Mouse (Mus musculus): ENCODE results near the gene Arhgap45. TPM values are rescaled to one million over a fixed set of nuclear protein-coding genes. Genes with fewer than 3 reads are reported as not detected.
A peak's percentile ranks its signal among the peaks of the same experiment; 100 is the strongest.

Gene Arhgap45
- polyA plus RNA-seq, 1 experiment from 2014 or later: 2.0 TPM

DNA sequence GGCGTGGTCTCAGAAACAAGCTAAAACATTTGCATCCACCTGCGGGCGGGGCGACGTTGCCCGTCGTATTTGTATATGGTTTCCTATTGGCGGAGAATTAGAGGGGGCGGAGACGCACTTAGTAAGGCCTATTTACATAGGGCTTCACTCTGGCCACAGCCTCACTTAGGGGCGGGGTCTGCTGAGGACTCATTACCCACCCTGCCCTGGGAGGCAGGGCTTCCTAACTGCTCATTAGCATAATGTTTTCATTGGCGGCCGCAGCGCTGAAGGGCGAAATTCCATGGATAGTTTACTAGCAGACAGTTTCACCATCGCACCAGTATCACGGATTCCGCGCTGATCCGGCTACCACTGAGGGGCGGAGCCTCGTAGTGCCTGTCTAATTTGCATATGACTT lies 31.6 kb upstream of the Arhgap45 start:
- Histone ChIP-seq H3K4me1 (replicated peaks; ENCODE audit: control insufficient read depth, insufficient read depth) (peaks cover 8% of the 10 kb centered on the region), H3K4me2 (replicated peaks; ENCODE audit: low read depth) (peak overlapping the region; percentile 90), H3K36me3 (ENCODE audit: control insufficient read depth, insufficient read depth, low read length) (no peaks in the 10 kb centered on the region), H3K27ac (replicated peaks) (peak overlapping the region; percentile 98), H3K4me3 (ENCODE audit: low read depth, low read length) (peak overlapping the region; percentile 65), H3K9me3 (ENCODE audit: control insufficient read depth, low read length) (no peaks in the 10 kb centered on the region), H3K9ac (ENCODE audit: low read length) (peak overlapping the region; percentile 92), H3K27me3 (ENCODE audit: control insufficient read depth, insufficient read depth, low read length) (no peaks in the 10 kb centered on the region)
- WGBS: under 1% methylated on average over 22 of the region's 22 CpGs
- ATAC-seq (ENCODE audit: low FRiP score, low TSS enrichment) (peak; percentile 91), DNase-seq (ENCODE audit: low spot score) (peak; percentile 94)
- TF ChIP-seq EP300 (optimal IDR thresholded peaks at IDR 0.05): no peak
- no peak for TF ChIP-seq CTCF (IDR thresholded peaks at IDR 0.05; ENCODE audit: low read depth)

DNA sequence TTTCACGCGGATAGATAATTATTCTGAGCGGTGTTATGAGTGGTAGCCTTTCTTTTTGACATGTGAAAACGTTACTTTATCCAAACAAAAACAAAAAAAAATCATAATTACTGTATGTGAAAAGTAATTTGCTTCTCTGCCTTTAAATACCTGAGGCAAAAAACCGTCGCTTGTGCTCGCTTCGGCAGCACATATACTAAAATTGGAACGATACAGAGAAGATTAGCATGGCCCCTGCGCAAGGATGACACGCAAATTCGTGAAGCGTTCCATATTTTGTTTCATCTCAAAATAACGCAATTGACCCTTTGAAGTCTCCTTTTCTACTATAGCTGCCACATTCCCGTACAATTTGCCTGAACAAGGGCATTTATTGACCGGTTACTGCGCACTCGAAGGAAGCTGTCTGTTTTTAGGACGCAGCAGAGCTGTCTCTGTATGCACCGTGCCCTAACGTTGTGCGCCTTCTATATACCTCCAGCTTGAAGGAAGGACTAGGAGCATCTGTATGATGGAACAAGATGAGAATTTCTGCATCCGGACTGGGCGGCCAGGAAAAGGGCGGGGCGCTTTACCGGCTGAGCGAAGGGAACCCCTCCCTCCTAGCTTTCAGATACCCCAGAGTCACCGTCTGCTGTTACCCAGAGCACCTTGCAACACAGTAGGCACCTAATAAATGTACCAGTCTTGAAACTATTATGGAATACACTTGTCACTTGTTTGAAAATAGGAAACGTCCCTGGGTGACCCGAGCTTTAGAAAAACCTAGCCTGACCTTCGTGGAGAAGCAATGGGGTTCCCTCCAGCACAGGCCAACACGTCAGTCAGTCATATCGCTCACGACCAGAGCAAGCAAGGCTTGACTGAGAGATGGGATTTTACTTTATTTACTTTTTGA lies 30.9 kb upstream of the Arhgap45 start:
- H3K9ac ChIP-seq (ENCODE audit: low read length): peak overlapping the region; percentile 62
- peak; percentile 74 for DNase-seq (ENCODE audit: low spot score)
- H3K9me3 ChIP-seq (ENCODE audit: control insufficient read depth, low read length): no peaks in the 10 kb centered on the region
- H3K27ac ChIP-seq (replicated peaks): peak overlapping the region; percentile 98
- WGBS: 1% methylated on average over 35 of the region's 35 CpGs
- no peaks in the 10 kb centered on the region for H3K36me3 ChIP-seq (ENCODE audit: control insufficient read depth, insufficient read depth, low read length)
- no peaks in the 10 kb centered on the region for H3K27me3 ChIP-seq (ENCODE audit: control insufficient read depth, insufficient read depth, low read length)
- peaks cover 8% of the 10 kb centered on the region for H3K4me1 ChIP-seq (replicated peaks; ENCODE audit: control insufficient read depth, insufficient read depth)
- H3K4me3 ChIP-seq (ENCODE audit: low read depth, low read length): peak overlapping the region; percentile 65
- TF ChIP-seq EP300 (optimal IDR thresholded peaks at IDR 0.05): peak; percentile 19
- TF ChIP-seq CTCF (IDR thresholded peaks at IDR 0.05; ENCODE audit: low read depth): no peak
- no peak for ATAC-seq (ENCODE audit: low FRiP score, low TSS enrichment)
- H3K4me2 ChIP-seq (replicated peaks; ENCODE audit: low read depth): peak overlapping the region; percentile 90

GRCm38 (mm10) chr10:79986232-79986878 lies 30.1 kb upstream of the Arhgap45 start:
- DNase-seq (ENCODE audit: low spot score) (no peak), ATAC-seq (ENCODE audit: low FRiP score, low TSS enrichment) (no peak)
- Histone ChIP-seq H3K9ac (ENCODE audit: low read length) (peak overlapping the region; percentile 48; the same call in 1 of the 2 replicates), H3K9me3 (ENCODE audit: control insufficient read depth, low read length) (no peaks in the 10 kb centered on the region), H3K27me3 (ENCODE audit: control insufficient read depth, insufficient read depth, low read length) (no peaks in the 10 kb centered on the region), H3K36me3 (ENCODE audit: control insufficient read depth, insufficient read depth, low read length) (no peaks in the 10 kb centered on the region), H3K4me1 (replicated peaks; ENCODE audit: control insufficient read depth, insufficient read depth) (peaks cover 8% of the 10 kb centered on the region), H3K4me2 (replicated peaks; ENCODE audit: low read depth) (peak overlapping the region; percentile 90), H3K4me3 (ENCODE audit: low read depth, low read length) (no peak overlapping the region), H3K27ac (replicated peaks) (peak overlapping the region; percentile 98)
- TF ChIP-seq CTCF (IDR thresholded peaks at IDR 0.05; ENCODE audit: low read depth) (no peak), EP300 (optimal IDR thresholded peaks at IDR 0.05) (no peak)
- WGBS: 6% methylated on average over 6 of the region's 6 CpGs

DNA sequence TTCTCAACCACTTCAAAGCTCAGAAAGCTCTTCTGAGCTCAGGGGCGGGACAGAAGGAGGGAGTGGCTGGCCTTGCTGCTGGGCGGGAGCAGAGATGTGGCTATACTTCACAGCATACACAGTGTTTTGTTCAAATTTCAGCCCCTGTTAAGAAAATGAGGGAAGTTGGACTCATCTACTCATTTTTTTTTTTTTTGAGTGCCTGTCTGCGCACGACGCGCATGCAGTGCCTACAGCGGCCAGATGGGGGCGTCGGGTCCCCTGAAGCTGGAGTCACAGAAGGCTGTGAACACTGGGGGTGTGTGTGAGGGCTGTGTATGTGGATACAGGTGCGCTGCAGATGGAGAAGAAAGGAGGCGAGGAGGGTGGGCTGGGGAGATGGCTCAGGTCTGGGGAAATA lies 29.5 kb upstream of the Arhgap45 start:
- peak overlapping the region; percentile 48; the same call in 1 of the 2 replicates for H3K9ac ChIP-seq (ENCODE audit: low read length)
- no peak overlapping the region for H3K4me3 ChIP-seq (ENCODE audit: low read depth, low read length)
- H3K27me3 ChIP-seq (ENCODE audit: control insufficient read depth, insufficient read depth, low read length): no peaks in the 10 kb centered on the region
- H3K36me3 ChIP-seq (ENCODE audit: control insufficient read depth, insufficient read depth, low read length): no peaks in the 10 kb centered on the region
- H3K4me1 ChIP-seq (replicated peaks; ENCODE audit: control insufficient read depth, insufficient read depth): peaks cover 8% of the 10 kb centered on the region
- ATAC-seq (ENCODE audit: low FRiP score, low TSS enrichment) (no peak; the same call in 1 of the 2 replicates), DNase-seq (ENCODE audit: low spot score) (peak; percentile 90)
- no peaks in the 10 kb centered on the region for H3K9me3 ChIP-seq (ENCODE audit: control insufficient read depth, low read length)
- WGBS: 4% methylated on average over 11 of the region's 11 CpGs
- peak; percentile 95 for TF ChIP-seq CTCF (IDR thresholded peaks at IDR 0.05; ENCODE audit: low read depth)
- TF ChIP-seq EP300 (optimal IDR thresholded peaks at IDR 0.05): no peak
- H3K4me2 ChIP-seq (replicated peaks; ENCODE audit: low read depth): peak overlapping the region; percentile 90
- peak overlapping the region; percentile 98 for H3K27ac ChIP-seq (replicated peaks)

GRCm38 (mm10) chr10:79987771-79988505 lies 28.5 kb upstream of the Arhgap45 start:
- Histone ChIP-seq H3K36me3 (ENCODE audit: control insufficient read depth, insufficient read depth, low read length) (peaks cover 3% of the 10 kb centered on the region; the same call in 1 of the 2 replicates), H3K4me2 (replicated peaks; ENCODE audit: low read depth) (peak overlapping the region; percentile 90), H3K27ac (replicated peaks) (peak overlapping the region; percentile 98), H3K4me1 (replicated peaks; ENCODE audit: control insufficient read depth, insufficient read depth) (peaks cover 8% of the 10 kb centered on the region), H3K4me3 (ENCODE audit: low read depth, low read length) (peak overlapping the region; percentile 75), H3K9me3 (ENCODE audit: control insufficient read depth, low read length) (no peaks in the 10 kb centered on the region), H3K9ac (ENCODE audit: low read length) (peak overlapping the region; percentile 90), H3K27me3 (ENCODE audit: control insufficient read depth, insufficient read depth, low read length) (no peaks in the 10 kb centered on the region)
- ATAC-seq (ENCODE audit: low FRiP score, low TSS enrichment): no peak
- no peak for DNase-seq (ENCODE audit: low spot score)
- no peak for TF ChIP-seq CTCF (IDR thresholded peaks at IDR 0.05; ENCODE audit: low read depth)
- TF ChIP-seq EP300 (optimal IDR thresholded peaks at IDR 0.05): peak; percentile 30
- 11% methylated on average over 27 of the region's 27 CpGs for WGBS

Measured in stomach, postnatal 0 days (tissue).